Mouse (Mus musculus) neural tube, embryonic 15.5 days (tissue): ENCODE measurements around the gene Trarg1. TPM values are rescaled to one million over a fixed set of nuclear protein-coding genes. Genes with fewer than 3 reads are reported as not detected.
A peak's percentile ranks its signal among the peaks of the same experiment; 100 is the strongest.
"Not testable (repeated sequence)": the region's sequence is repeated elsewhere in the genome, so short reads cannot be mapped to it uniquely, and the experiment has no call there.

Source experiments
- ATAC-seq: fragments of 200-750 bp; cut with Nextera tagmentation; 2 replicates; pipeline ENCODE4 v1.8.0; 2017; ENCODE audit warnings: mild to moderate bottlenecking, moderate TSS enrichment, moderate library complexity; ENCODE audit not compliant: low FRiP score
- H3K27ac ChIP-seq: fragments of 300-500 bp; sonication (generic); replicated peaks from 2 replicates; pipeline ENCODE4 v1.5.1; 2015; ENCODE audit warnings: mild to moderate bottlenecking, inconsistent platforms
- H3K27me3 ChIP-seq: fragments of 300-500 bp; sonication (generic); replicated peaks from 2 replicates; pipeline ENCODE4 v1.6.1; 2015; ENCODE audit warnings: inconsistent platforms
- H3K36me3 ChIP-seq: fragments of 300-500 bp; sonication (generic); 2 replicates; pipeline ENCODE4 v1.6.1; 2015; ENCODE audit warnings: inconsistent platforms
- H3K4me1 ChIP-seq: fragments of 300-500 bp; sonication (generic); 2 replicates; pipeline ENCODE4 v1.6.1; 2015; ENCODE audit warnings: inconsistent platforms
- H3K4me2 ChIP-seq: fragments of 300-500 bp; sonication (generic); 2 replicates; pipeline ENCODE4 v1.6.1; 2015; ENCODE audit warnings: inconsistent platforms, mild to moderate bottlenecking, moderate library complexity
- H3K4me3 ChIP-seq: fragments of 300-500 bp; sonication (generic); replicated peaks from 2 replicates; pipeline ENCODE4 v1.5.1; 2015; ENCODE audit warnings: mild to moderate bottlenecking, inconsistent platforms
- H3K9ac ChIP-seq: fragments of 300-500 bp; sonication (generic); replicated peaks from 2 replicates; pipeline ENCODE4 v1.6.1; 2015; ENCODE audit warnings: mild to moderate bottlenecking, inconsistent platforms
- H3K9me3 ChIP-seq: fragments of 300-500 bp; sonication (generic); replicated peaks from 2 replicates; pipeline ENCODE4 v1.6.1; 2016; ENCODE audit warnings: inconsistent platforms
- WGBS: fragments of 180-500 bp; shearing (Covaris S2); methylation state at CpG from one replicate; pipeline ENCODE4 v1.1.7; 2015; ENCODE audit warnings: mixed read lengths; 5-methylcytosine and 5-hydroxymethylcytosine counted together
- polyA plus RNA-seq: library from polyadenylated mRNA; unstranded; fragments of >200 nt; fragmentation: Nextera tagmentation; extraction: Ambion mirVana; gene quantifications from 2 replicates; pipeline ENCODE4 v1.2.1, GENCODE M21; 2015

The Trarg1 gene
- polyA plus RNA-seq, result 5.5 and 7.7 TPM in 2 replicates

DNA sequence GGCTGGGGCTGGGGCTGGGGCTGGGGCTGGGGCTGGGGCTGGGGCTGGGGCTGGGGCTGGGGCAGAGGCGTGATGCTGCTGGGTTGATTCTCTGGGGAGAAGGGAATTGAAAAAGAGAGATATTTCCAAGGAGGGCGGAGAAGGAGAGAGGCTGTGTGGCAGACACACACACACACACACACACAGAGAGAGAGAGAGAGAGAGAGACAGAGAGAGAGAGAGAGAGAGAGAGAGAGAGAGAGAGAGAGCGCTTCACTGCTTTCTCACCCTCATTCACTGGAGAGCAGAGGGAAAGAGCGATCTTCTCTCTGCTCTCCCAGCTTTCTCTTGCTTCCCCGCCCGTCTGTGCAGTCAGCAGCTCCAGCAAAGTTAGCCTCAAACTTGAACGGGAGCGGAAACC is at the start of gene Trarg1:
Gene Trarg1 (plus strand): TSS at position 301 of the 400 bp plus-strand sequence.
- 39% methylated on average over 6 of the region's 8 CpGs for WGBS
- not testable (repeated sequence) for H3K4me3 ChIP-seq, H3K9me3 ChIP-seq, H3K4me1 ChIP-seq, H3K4me2 ChIP-seq, H3K9ac ChIP-seq, ATAC-seq, H3K36me3 ChIP-seq, H3K27ac ChIP-seq
- H3K27me3 ChIP-seq, result peaks cover 12% of the 10 kb centered on the region; the same call in 1 of the 2 replicates

DNA sequence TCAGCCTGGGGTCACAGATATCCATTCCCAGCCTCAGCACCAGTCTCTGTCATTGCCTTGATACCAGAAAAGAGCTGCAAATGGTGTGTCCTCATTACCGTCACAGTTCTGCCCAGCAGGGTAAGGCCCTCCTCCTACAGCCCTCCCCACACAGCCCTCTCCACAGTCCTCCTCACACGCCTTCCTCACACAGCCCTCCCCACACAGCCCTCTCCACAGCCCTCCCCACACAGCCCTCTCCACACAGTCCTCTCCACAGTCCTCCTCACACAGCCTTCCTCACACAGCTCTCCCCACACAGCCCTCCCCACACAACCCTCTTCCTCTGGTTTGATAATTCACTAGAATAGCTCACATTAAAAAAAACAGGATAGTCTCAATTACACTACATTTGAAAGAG is 49.6 kb upstream of the Trarg1 start:
- ATAC-seq, result no peak
- H3K27me3 ChIP-seq, result no peaks in the 10 kb centered on the region
- no peak overlapping the region for H3K27ac ChIP-seq
- no peaks in the 10 kb centered on the region for H3K4me1 ChIP-seq
- WGBS, result 32% methylated on average over 2 of the region's 2 CpGs
- H3K4me3 ChIP-seq, result no peak overlapping the region
- H3K9me3 ChIP-seq, result no peaks in the 10 kb centered on the region
- H3K9ac ChIP-seq, result no peak overlapping the region
- no peak overlapping the region for H3K4me2 ChIP-seq
- H3K36me3 ChIP-seq, result no peaks in the 10 kb centered on the region

DNA sequence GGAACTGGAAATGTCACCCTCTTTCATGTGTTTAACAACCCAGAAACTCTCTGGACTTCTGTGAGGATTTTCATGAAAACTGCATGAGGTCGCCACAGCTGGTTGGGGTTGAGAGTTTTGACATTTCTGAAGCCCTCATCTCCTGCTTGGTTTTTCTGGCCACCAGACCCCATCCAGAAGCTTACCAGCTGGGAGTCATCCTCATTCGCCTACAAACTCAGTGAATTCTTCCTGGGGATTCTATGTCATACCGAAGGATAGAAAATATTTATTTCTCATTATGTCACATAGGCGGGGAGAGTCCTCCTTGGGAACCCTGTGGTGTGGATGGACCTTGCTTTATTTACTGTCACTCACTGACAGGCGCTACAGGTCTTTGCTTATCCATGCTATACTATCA is 49.1 kb upstream of the Trarg1 start:
- 80% methylated on average over 5 of the region's 5 CpGs for whole genome bisulfite sequencing
- Histone ChIP-seq H3K4me1 (no peaks in the 10 kb centered on the region), H3K27ac (no peak overlapping the region)

DNA sequence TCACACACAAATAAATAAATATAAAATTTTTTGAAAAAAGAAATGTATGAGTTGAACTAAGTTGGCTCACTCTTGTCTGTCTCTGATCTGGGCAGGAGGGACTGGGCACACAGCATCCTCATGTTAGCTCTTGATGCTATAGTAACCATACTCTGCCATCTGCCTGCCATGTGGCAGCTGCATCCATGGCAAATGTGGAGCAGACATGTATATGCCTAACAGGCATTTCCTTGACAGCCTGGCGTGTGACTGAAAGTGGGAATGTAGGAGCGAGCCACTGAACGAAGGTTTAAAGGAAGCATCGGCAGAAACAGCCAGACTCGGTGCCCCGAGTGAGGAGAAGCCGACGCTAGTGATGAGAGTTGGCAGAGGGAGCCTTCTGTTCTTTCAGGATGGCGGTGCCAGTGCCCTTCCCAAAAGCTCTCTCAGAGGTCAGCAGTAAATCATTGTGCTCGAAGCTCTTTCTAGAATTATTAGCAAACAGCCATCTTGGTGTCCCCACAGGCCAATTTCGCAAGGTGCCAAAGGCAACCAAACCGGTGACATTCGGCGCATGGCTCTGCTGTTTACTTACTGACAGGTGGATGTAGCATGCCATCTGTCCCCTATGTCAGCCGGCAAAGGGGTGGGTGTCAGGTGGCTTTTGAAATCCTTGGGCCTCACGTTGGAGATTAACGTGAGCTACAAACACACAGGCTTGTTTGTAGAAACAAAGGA is 40.2 kb upstream of the Trarg1 start:
- no peak overlapping the region for H3K9ac ChIP-seq
- whole genome bisulfite sequencing, result 34% methylated on average over 17 of the region's 17 CpGs
- no peaks in the 10 kb centered on the region for H3K9me3 ChIP-seq
- no peak overlapping the region for H3K4me3 ChIP-seq
- H3K27me3 ChIP-seq, result no peaks in the 10 kb centered on the region
- H3K27ac ChIP-seq, result no peak overlapping the region
- H3K36me3 ChIP-seq, result no peaks in the 10 kb centered on the region
- no peak overlapping the region; the same call in 1 of the 2 replicates for H3K4me2 ChIP-seq
- H3K4me1 ChIP-seq, result peaks cover 8% of the 10 kb centered on the region
- no peak for ATAC-seq

More for the DNA sequence above, 49.1 kb upstream of the Trarg1 start:
- Histone ChIP-seq H3K27me3 (no peaks in the 10 kb centered on the region), H3K9ac (no peak overlapping the region), H3K4me2 (no peak overlapping the region), H3K9me3 (no peaks in the 10 kb centered on the region), H3K4me3 (no peak overlapping the region), H3K36me3 (no peaks in the 10 kb centered on the region)
- ATAC-seq, result no peak

DNA sequence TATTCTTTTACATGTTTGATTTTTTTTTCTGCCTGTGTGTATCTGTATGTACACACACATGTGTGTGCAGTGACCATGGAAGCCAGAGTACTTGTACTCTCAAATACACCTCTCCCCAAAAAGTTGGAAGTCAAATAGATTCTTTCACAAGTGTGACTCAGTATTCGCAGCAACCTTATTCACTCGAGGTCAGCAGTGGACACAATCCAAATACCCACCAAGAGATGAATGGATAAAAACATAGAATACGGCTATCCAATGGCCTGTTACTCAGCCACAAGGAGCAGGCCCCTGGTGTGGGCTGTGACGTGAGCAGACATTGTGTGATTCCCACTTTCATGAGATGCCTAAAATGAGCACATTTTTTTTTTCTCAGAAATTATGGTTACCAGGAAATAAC is 39.4 kb upstream of the Trarg1 start:
- Histone ChIP-seq H3K4me3 (no peak overlapping the region), H3K36me3 (no peaks in the 10 kb centered on the region), H3K27ac (no peak overlapping the region), H3K27me3 (no peaks in the 10 kb centered on the region), H3K4me2 (no peak overlapping the region), H3K9ac (no peak overlapping the region), H3K9me3 (no peaks in the 10 kb centered on the region), H3K4me1 (peaks cover 16% of the 10 kb centered on the region)
- WGBS, result 68% methylated on average over 4 of the region's 4 CpGs
- ATAC-seq, result no peak

DNA sequence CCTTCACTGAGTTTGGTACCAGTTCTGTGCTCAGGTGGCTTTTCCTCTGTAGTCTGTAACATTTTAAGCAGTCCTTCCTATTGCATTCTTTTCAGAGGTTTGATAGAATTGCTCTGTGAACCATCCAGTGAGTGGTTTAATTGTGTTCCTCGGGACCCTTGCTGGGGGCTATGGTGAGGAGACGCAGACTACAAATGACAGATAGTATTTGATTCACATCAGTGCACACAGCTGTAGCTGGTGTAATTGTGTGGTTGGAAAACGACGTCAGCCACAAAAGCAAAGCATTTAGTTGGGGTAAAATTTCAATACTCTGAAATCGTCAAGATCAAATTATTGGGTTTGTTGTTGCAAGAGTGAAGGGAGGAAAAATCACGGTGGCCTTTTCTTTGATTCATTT is 35.4 kb upstream of the Trarg1 start:
- ATAC-seq, result no peak
- no peak overlapping the region for H3K4me2 ChIP-seq
- H3K9ac ChIP-seq, result no peak overlapping the region
- H3K9me3 ChIP-seq, result no peaks in the 10 kb centered on the region
- peaks cover 39% of the 10 kb centered on the region for H3K4me1 ChIP-seq
- WGBS, result 23% methylated on average over 6 of the region's 6 CpGs
- no peaks in the 10 kb centered on the region for H3K36me3 ChIP-seq
- H3K27me3 ChIP-seq, result no peaks in the 10 kb centered on the region
- 0 out of 2 replicates have a peak overlapping the region, but pooled peaks have one; percentile 3 for H3K27ac ChIP-seq
- no peak overlapping the region for H3K4me3 ChIP-seq

DNA sequence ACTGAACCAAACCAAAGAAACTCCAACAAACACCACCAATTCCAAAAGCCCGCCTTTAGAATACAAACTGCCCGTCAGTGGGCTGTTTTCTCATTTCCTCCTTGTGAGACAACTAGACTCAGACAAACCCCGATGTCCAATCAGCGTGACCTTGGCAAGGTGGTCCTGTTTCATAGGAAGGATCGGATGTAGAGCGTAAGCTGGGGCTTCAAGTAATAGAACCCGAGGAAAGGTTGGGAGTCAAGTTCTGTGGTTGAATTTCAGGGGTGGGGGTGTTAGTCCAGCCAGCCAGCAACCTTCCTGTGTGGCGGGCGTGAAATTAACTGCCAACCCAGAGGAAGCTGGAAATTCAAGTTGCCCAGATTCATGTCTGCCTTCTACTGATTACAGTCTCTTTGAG is 34.6 kb upstream of the Trarg1 start:
- Histone ChIP-seq H3K4me1 (peaks cover 36% of the 10 kb centered on the region), H3K27me3 (no peaks in the 10 kb centered on the region), H3K27ac (0 out of 2 replicates have a peak overlapping the region, but pooled peaks have one; percentile 37), H3K4me3 (no peak overlapping the region), H3K9me3 (no peaks in the 10 kb centered on the region), H3K36me3 (no peaks in the 10 kb centered on the region), H3K4me2 (no peak overlapping the region), H3K9ac (no peak overlapping the region)
- WGBS, result 72% methylated on average over 9 of the region's 9 CpGs
- ATAC-seq, result no peak

DNA sequence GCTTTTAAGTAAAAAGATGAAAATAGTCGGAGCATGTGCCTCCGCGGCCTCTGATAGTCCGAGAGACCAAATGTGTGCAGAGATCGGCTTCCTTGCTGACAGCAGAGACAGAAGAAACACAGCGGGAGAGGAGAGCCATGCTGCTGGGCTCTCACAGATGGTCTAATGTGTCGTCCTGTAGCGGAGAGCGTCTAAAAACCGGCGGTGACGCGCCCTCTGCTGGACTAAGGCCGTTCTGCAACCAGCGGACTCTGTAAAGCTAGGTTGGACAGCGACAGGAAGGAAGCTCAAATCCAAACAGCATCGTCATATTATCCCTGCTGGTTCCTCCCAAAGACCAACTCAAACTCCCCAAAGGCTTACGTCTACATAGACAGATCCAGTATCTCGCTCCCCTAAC is 33.7 kb upstream of the Trarg1 start:
- WGBS, result 0% methylated on average over 19 of the region's 19 CpGs
- H3K4me1 ChIP-seq, result peaks cover 36% of the 10 kb centered on the region
- peak overlapping the region; percentile 61 for H3K4me2 ChIP-seq
- peak overlapping the region; percentile 33 for H3K4me3 ChIP-seq
- ATAC-seq, result peak; percentile 70
- 0 out of 2 replicates have a peak overlapping the region, but pooled peaks have one; percentile 31 for H3K9ac ChIP-seq
- H3K27me3 ChIP-seq, result no peaks in the 10 kb centered on the region
- H3K9me3 ChIP-seq, result no peaks in the 10 kb centered on the region
- no peaks in the 10 kb centered on the region for H3K36me3 ChIP-seq
- peak overlapping the region; percentile 38 for H3K27ac ChIP-seq

DNA sequence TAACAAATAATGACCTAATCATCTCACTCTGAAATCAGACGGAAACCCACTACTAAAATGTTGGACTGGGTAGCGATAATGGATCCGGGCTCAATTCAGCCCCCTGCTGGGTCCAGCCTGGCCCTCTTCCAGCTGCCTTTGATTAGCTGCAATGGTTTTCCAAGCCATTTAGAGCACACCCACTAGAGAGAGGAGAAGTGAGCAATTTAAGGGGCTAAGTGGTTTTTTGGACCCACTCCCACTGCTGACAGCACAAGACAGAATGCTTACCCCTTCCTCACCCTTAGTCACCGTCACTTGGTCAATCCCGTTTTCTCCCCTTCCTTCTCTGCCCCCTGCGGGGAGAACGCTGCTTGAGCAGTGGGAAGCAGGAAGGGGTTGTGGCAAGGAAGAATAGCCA is 32.5 kb upstream of the Trarg1 start:
- peak overlapping the region; percentile 9; the same call in 1 of the 2 replicates for H3K4me3 ChIP-seq
- 4% methylated on average over 7 of the region's 7 CpGs for WGBS
- no peaks in the 10 kb centered on the region for H3K9me3 ChIP-seq
- H3K4me2 ChIP-seq, result peak overlapping the region; percentile 61
- H3K9ac ChIP-seq, result no peak overlapping the region
- H3K4me1 ChIP-seq, result peaks cover 36% of the 10 kb centered on the region
- ATAC-seq, result peak; percentile 58
- peak overlapping the region; percentile 64 for H3K27ac ChIP-seq
- no peaks in the 10 kb centered on the region for H3K27me3 ChIP-seq
- no peaks in the 10 kb centered on the region for H3K36me3 ChIP-seq

DNA sequence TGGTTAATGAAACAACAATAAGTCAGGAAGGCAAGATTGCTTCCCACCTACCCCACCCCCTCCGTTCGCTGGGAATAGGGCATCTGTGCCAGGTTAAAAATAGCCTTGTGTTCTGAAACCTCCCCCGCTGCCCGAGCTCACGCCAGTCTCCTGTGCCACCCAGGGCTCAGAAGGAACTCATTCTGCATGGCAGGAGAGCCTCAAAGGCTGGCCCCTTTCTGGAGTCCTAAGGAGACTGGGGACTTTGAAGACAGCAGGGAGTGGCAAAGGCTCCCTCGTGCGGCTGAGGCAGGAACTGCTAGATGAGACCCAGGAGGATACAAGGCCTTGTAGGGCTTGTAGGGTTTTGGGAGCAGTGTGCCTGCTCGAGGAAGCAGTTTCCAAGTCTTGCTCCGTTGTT is 32.1 kb upstream of the Trarg1 start:
- peak overlapping the region; percentile 64 for H3K27ac ChIP-seq
- H3K36me3 ChIP-seq, result no peaks in the 10 kb centered on the region
- ATAC-seq, result peak; percentile 33
- H3K4me1 ChIP-seq, result peaks cover 38% of the 10 kb centered on the region
- WGBS, result 4% methylated on average over 9 of the region's 9 CpGs
- peak overlapping the region; percentile 61 for H3K4me2 ChIP-seq
- H3K27me3 ChIP-seq, result no peaks in the 10 kb centered on the region
- H3K9me3 ChIP-seq, result no peaks in the 10 kb centered on the region
- no peak overlapping the region for H3K9ac ChIP-seq
- H3K4me3 ChIP-seq, result peak overlapping the region; percentile 9; the same call in 1 of the 2 replicates

DNA sequence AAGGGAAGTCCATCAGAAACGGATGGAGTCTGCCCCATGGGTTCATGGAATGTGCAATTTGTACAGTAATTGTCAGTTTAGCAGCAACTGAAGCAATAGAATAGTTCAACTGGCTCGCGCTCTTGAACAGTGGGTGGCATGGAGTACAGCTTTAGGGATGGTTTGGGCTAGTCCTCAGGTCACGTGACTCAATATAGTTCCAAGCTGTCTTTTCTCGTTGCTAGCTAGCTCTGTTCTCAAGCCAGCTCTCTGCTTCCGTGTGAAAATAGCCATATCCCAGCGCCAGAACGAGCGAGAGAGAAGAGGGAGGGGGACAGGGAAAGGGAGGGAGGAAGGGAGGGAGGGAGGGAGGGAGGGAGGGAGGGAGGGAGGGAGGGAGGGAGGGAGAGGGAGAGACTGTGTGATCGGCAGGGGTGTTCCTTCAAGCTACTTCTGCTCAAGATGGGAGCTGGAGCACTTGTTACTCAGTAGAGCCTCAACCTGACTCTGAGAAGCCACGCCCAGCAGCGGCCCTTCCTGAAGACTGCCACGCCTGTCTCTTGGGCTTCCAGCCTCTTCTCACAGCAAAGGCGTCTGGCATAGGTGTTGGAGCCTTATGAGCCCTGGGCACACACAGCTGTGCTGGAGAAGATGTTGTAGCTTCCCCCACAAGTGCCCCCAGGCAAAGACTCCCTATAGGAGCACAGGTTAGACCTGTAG is 28.6 kb upstream of the Trarg1 start:
- 62% methylated on average over 11 of the region's 14 CpGs for WGBS
- ATAC-seq, result no peak
- Histone ChIP-seq H3K9me3 (no peaks in the 10 kb centered on the region), H3K27me3 (no peaks in the 10 kb centered on the region), H3K36me3 (no peaks in the 10 kb centered on the region), H3K27ac (no peak overlapping the region), H3K4me1 (peaks cover 28% of the 10 kb centered on the region), H3K9ac (no peak overlapping the region), H3K4me2 (no peak overlapping the region), H3K4me3 (no peak overlapping the region)

DNA sequence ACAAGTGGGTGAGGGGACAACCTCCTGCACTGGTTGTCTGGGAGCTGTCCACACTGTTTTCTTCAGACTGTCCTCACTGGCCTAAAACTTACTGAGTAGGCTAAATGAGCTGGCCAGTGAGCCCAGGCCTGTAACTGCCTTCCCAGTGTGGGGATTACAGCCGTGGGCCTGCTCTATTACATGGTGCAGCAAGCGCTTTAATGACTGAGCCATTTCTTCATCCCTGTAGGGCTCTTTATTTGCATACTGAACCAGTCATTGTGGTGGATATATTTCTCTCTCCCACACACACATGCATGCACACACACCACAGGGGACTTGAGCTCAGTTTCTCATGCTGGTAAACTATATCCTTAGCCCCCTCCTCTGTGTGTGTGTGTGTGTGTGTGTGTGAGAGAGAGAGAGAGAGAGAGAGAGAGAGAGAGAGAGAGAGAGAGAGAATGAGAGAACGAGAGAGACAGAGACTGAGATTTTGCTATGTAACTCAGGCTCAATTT is 26.7 kb upstream of the Trarg1 start:
- H3K27ac ChIP-seq, result peak overlapping the region; percentile 63

More for the DNA sequence above, 26.7 kb upstream of the Trarg1 start:
- H3K27me3 ChIP-seq, result no peaks in the 10 kb centered on the region
- no peaks in the 10 kb centered on the region for H3K36me3 ChIP-seq
- H3K4me2 ChIP-seq, result no peak overlapping the region
- H3K4me3 ChIP-seq, result no peak overlapping the region
- 24% methylated on average over 3 of the region's 3 CpGs for WGBS
- ATAC-seq, result peak; percentile 62
- H3K4me1 ChIP-seq, result peaks cover 12% of the 10 kb centered on the region
- no peak overlapping the region for H3K9ac ChIP-seq
- no peaks in the 10 kb centered on the region for H3K9me3 ChIP-seq
